Mouse (Mus musculus) layer of hippocampus, adult 18-20 months (tissue): ENCODE data around the gene Brsk1. TPM values are rescaled to one million over a fixed set of nuclear protein-coding genes. Genes with fewer than 3 reads are reported as not detected.

Experiments used
- DNase-seq, 2 experiments: peaks; one replicate each; pipeline ENCODE4 v3.0.0; 2022; ENCODE audit warnings: low spot score in 2 of 2
- total RNA-seq, 2 experiments: library from RNA; stranded (reverse); gene quantifications; 2 replicates each; pipeline ENCODE4 v1.2.3; 2021

Brsk1 gene
- total RNA-seq, 2 experiments from 2014 or later = 368 to 369 TPM

DNA sequence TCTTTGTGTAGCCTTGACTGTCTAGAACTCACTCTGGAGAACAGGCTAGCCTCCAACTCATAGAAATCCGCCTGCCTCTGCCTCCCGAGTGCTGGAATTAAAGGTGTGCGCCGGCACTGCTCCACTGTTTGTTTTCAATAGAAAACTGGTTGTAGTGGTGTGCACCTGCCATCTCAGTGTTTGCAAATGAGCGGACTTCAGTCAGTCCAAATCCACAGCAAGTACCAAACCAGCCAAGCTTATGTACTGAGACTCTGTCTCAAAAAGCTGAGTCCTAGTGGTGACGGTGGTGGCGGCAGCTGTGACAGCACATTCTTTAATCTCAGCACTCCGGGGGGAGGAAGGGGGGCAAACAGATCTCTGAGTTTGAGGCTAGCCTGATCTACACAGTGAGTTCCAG is 21.9 kb upstream of the Brsk1 start:
- no peak for DNase-seq

GRCm38 (mm10) chr7:4669156-4669555 is 21.2 kb upstream of the Brsk1 start:
- DNase-seq = no peak

DNA sequence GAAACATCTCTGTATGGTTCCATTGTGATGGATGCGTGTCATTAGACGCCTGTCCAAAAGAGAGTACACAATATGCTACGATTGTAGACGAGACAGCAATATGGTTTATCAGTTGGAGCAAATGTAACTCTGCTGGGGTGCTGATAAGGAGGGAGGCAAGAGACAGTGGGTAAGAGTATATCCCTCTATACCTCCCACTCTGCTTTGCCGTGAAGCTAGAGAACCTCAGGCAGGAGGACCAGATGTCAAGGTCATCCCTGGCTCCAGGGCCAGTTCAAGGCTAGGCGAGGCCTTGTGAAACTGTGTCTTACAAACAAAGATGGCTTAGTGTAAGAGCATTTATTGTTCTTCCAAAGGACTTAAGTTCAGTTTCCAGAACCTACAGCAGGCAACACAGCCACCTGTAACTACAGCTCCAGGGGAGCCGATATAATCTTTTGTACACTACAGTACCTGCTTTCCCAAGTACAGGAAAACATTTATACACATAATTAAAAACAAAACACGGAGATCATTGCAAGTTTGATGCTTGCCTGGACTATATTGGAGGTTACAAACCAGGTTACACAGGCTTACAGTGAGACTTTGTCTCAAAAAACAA is 19.6 kb upstream of the Brsk1 start:
- DNase-seq = no peak

DNA sequence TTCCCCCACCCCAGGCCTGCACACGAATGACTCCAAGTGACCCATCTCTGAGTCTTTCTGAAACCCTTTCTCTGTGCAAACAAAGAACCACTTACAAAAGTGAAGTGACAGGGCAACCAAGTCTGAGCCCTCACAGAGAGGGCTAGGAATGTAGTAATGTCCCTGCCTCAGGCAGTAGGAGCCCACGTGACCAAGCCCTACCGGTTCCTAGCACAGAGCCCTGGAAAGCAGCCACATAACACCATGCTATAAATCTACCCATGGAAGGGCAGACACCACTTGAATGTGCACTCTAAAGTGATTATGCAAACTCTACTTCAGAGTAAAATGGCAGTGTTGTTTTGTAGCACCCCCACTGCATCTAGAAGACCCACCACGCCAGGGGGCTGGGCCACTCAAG is 18.4 kb upstream of the Brsk1 start:
- DNase-seq = no peak

DNA sequence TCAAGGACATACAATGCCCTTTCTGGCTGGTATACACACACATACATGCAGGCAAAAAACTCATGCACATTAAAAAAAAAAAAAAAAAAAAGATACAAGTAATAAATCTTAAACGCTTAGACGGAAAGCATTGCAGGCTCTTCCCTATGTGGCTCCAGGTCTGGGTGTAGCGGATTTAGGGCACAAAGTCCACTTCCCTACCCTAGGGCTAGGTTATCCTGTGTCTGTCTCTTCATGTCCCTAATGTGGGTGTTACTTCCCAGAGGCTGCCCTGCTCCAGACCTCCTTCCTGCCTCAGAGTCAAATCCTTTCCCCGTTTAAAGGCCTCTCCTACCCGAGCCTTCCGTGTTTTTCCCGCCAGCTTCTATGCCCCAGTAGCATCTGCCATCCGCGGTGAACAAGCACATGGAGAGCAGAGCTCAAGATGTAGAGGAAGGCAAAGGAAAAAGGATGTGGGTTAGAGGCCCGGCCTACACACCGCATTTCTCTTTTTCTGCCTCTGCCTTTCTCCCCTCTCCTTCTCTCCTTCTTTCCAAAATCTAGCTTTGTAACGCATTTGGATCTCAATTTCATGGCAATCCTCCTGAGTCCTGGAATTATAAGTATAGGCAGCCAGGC is 16.2 kb upstream of the Brsk1 start:
- no peak for DNase-seq

DNA sequence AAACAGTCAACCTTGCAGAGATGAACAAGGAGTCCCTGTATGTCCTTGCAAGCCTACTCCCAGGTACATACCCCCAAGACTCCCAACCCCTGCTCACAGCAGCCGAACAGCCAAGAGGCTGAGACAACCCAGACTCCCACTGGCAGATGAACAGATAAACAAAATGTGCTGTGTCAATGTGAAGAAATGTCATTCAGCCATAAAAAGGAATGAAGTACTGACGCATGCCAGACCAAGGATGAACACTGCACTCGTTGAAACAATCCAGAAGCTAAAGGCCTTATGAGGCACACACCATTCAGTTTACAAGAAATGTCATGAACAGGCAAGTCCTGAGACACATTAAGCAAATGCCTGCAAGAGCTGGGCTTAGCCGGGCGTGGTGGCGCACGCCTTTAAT is 15.2 kb upstream of the Brsk1 start:
- no peak for DNase-seq

GRCm38 (mm10) chr7:4683307-4683706 is 7.1 kb upstream of the Brsk1 start:
- no peak for DNase-seq

DNA sequence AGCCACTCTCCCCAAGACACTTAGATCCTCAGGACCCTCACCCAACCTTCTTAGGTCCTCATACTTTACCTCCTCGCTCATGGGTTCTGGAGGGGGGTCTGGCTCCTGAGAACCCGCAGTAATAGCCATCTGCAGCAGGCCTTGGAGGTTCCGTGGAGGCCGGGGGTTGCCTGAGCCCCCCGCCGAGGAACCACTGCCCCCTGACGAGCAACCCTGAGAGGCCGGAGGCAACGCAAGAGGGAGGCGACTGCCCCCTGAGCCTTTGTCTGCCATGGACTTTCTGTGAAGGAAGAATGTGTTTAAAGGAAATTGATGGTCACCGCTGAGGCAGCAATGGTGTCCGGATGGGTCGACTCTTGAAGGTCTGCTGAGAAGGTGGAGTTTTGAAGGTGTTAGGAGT is 6.2 kb upstream of the Brsk1 start:
- no peak for DNase-seq

DNA sequence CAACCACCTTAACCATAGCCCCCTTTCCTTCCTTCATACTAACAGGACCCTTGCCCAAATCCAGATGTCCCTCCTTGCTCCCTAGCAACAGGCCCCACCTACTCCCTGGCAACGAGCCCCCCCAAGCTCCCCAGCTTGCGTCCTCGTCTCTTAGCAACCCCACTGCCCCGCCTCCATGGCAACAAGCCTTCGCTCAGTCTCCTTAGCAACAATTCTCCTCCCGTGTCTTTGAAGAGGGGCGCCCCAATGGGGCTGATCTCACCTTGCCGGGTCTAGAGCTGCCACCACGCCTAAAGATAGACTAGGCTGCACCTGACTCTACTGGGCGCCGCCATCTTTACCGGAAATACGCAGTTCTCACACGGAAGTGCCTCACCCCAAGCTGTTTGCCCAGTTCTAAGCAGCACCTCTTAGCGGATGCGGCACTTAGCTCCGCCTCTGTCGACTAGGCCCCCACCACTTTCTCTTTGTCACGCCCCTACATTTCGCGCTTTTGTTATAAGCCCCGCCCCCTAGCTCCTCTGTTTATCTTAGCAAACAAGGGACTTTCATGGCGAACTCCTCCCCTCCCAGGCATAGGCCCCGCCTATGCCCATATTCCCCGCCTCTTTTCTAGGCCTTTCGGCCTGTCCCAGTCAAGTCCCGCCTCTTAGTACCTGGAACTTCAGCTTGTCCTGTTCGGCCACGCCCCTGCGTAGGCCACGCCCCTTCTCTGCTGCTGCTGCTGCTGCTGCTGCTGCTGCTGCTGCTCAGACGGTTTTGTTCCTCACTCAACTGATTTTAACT is 5.6 kb upstream of the Brsk1 start, which contains the start of gene Hspbp1:
TSS of gene Hspbp1 (minus strand) at position 437 of the 786 bp plus-strand sequence.
- DNase-seq = peak; percentile 88 to 96

DNA sequence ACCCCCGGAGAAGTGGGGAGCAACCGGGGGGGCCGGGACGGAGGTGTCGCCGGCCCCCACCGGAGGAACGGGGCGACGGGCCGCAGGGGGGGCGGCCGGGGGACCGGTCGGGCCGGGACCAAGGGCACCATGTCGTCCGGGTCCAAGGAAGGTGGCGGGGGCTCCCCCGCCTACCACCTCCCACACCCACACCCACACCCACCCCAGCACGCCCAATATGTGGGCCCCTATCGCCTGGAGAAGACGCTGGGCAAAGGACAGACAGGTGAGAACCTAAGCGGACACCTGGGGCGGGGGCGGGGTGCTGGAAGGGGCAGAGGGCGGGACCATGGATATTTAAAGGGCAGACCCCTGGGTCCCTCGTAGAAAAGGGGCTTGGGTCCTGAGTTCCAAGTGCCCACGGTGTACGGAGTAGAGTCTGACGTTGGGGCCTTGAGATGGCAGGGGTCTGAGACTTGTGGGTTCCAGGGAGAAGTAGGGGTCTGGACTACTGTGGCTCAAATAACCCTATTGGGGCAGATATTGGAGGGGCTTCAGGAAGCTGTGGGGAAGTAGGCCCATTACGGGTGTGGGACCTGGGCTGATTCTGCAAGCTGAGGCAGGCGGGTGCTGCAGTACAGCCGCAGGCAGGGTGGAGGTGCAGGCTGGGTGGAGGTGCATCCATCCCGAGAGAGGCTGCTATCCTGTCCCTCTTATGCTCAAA is 698 bp downstream of the Brsk1 start:
- no peak for DNase-seq

- DNase-seq = no peak
Observed at GRCm38 (mm10) chr7:4693004-4693403, 2.6 kb downstream of the Brsk1 start.

GRCm38 (mm10) chr7:4702334-4702733 is 11.9 kb downstream of the Brsk1 start:
- DNase-seq = no peak

DNA sequence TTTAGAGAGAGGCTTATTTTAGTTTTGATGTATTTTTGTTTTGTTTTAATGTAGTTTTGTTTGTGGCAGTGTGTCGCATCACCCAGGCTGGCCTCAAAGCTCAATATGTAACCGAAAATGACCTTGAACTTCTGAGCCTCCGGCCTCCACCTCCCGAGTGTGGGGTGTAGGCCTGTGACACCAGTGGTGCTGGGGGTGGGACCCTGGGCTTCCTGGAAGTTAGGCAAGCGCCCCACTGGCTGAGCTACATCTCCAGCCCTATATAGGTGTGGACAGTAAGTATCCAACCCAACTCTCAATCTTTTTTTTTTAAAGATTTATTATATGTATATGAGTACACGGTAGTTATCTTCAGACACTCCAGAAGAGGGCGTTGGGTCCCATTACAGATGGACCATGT is 12.8 kb downstream of the Brsk1 start:
- no peak for DNase-seq

GRCm38 (mm10) chr7:4705098-4705497 is 14.7 kb downstream of the Brsk1 start:
- no peak for DNase-seq

- no peak for DNase-seq
Observed at GRCm38 (mm10) chr7:4712594-4712993, 22.2 kb downstream of the Brsk1 start.

DNA sequence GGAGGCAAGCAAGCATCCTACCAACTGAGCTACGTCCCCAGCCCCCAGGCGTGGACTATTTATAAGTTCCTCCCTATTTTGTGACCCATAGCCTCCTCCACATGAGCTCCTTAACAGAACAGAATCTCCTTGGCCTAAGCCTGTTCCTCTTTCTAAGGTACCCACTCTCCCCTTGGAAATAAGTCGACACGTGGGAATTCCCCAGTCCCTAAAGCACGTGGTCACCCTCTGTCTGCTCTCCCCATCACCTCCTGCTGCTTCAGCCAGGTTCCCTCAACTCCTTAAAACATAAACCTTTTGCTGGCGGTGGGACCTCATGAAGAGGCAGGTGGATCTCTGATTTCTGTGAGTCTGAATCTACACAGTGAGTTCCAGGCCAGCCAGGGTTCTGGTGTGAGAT is 26.6 kb downstream of the Brsk1 start:
- DNase-seq = no peak

GRCm38 (mm10) chr7:4719276-4719675 is 28.9 kb downstream of the Brsk1 start:
- no peak for DNase-seq

DNA sequence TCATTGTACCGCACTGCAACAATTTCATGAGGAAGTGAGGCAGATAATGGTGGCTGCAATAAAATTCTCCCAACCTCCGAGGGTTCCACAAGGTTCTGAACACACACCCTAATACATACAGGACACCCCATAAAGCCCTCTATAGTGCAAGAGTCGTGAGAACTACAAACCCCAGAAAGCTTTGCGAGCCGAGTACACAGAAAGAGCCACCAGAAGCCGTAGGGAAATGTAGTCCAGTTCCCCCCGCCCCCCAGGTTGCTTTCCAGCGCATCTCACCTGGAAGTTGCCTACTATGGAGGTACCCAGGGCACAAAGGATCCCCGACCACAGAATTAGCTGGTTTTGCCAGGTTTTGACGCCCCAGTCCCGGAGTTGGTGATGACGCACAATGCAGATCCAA is 33.1 kb downstream of the Brsk1 start:
- peak; percentile 38 to 61 for DNase-seq

- no peak for DNase-seq
Observed at GRCm38 (mm10) chr7:4724359-4724758, 34.0 kb downstream of the Brsk1 start.

DNA sequence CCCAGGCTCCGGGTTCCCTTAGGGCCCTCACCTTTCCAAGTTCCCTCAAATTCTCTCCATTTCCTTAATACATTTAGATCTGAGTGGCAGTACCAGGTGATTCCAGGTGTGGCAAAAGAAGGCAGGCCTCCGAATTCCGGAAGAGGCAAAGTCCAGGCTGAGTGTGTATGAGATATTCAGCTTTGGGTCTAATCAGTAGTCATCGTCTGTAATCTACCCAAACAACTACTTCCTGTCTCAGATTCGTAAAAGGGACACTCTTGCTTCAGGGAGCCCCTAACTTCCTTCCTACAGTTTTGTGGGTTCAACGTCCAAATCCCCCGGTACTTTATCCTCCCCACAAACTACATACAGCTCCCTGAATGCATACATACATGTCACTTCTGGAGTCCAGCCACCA is 34.8 kb downstream of the Brsk1 start, which contains the start of gene Tmem150b:
TSS of gene Tmem150b (minus strand) at position 81 of the 400 bp plus-strand sequence.
- DNase-seq = no peak

- no peak for DNase-seq
Observed at GRCm38 (mm10) chr7:4731090-4731489, 40.7 kb downstream of the Brsk1 start.

DNA sequence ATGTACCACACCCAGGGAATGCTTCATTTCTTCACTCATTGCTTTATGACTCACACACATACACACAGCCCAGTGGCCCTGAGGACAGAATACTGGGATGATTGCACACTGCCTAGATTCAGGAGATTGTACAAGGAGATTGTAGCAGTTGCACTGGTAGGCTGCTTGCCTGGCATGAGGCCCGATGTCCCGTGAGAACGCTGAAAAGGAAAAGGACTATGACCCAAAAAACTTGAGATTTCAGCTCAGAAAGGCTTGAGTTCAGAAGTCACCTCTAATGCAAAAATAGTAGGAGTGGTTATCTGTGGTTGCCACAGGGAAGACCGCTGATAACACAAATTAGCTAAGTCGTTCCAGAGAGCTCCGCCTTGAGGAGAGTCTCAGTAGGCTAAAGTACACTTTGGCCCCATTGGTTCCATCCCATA is 42.6 kb downstream of the Brsk1 start:
- no peak for DNase-seq
